Mouse (Mus musculus) CH12.LX (cell line): ENCODE measurements around the gene Ubxn2a.

Experiments
- EP300 ChIP-seq: IDR thresholded peaks from 2 replicates; pipeline ENCODE4 v1.6.1; 2011; ENCODE audit warnings: low read length, improper control_type of control experiment
- NELFE ChIP-seq: IDR thresholded peaks from 2 replicates; pipeline ENCODE4 v1.6.1; 2011; ENCODE audit warnings: low read depth, low read length, improper control_type of control experiment
- RAD21 ChIP-seq: IDR thresholded peaks from 2 replicates; pipeline ENCODE4 v1.6.1; 2011; ENCODE audit warnings: low read depth, mild to moderate bottlenecking, low read length, improper control_type of control experiment, moderate library complexity

DNA sequence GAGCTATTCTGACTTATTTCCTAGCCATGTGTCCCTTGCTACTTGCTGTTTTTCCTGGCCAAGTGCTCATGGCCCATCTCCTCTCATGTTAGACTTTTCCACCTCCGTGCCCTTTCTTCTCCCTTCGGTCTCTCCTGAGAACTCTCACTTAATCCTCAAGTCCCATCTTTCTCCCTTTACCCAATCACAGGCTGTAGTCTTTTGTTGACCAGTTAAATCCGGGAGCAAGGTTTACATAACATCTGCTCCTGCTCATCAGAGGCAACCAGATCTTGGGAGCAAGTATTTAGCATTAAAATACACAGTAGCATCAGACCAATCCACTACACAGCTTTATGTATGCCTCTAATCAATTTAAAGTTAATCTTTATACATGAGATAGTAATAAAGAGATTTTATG is 6.9 kb upstream of the Ubxn2a start:
- TF ChIP-seq RAD21 (no peak), EP300 (no peak), NELFE (no peak)
